In genomic region chr19:34474228-34474990, GRCm38 (mm10) we compare ENCODE assay signal across 8 mouse cellular contexts. TPM values are rescaled to one million over a fixed set of nuclear protein-coding genes. Genes with fewer than 3 reads are reported as not detected.
DNase-seq lines count a peak whose midpoint lies in the region; ATAC-seq and TF ChIP-seq lines count a peak whose summit lies in the region.

No protein-coding gene starts in this region.

- peaks cover 8% of the 10 kb centered on the region for H3K4me1 ChIP-seq in erythroblast, embryonic 14.5 days (ENCODE audit: control insufficient read depth)
- peaks cover 12% of the 10 kb centered on the region for H3K4me1 ChIP-seq in heart, postnatal 0 days (ENCODE audit: control insufficient read depth, insufficient read depth)
- peaks cover 14% of the 10 kb centered on the region for H3K4me1 ChIP-seq in limb, embryonic 15.5 days

- peaks cover 56% of the 10 kb centered on the region for H3K27me3 ChIP-seq in erythroblast, embryonic 14.5 days (ENCODE audit: control insufficient read depth)
- peaks cover 30% of the 10 kb centered on the region for H3K27me3 ChIP-seq in heart, postnatal 0 days (ENCODE audit: control insufficient read depth, insufficient read depth, low read length)
- H3K27me3 ChIP-seq in limb, embryonic 15.5 days: peaks cover 24% of the 10 kb centered on the region

- H3K4me2 ChIP-seq in heart, postnatal 0 days (ENCODE audit: low read depth, low read length): peak overlapping the region; percentile 82
- peak overlapping the region; percentile 87 for H3K4me2 ChIP-seq in limb, embryonic 15.5 days

- TF ChIP-seq CTCF in heart, postnatal 0 days (IDR thresholded peaks at IDR 0.05; ENCODE audit: low read depth): no peak

- ATAC-seq in erythroblast, adult 5-6 weeks (replicated peaks; ENCODE audit: low FRiP score, poor library complexity, severe bottlenecking): no peak
- ATAC-seq in heart, postnatal 0 days (ENCODE audit: insufficient read depth, low read depth): no peak; the same call in 1 of the 2 replicates
- ATAC-seq in limb, embryonic 15.5 days (ENCODE audit: insufficient number of reproducible peaks, low FRiP score, low TSS enrichment, low read depth): peak; percentile 44; the same call in 1 of the 2 replicates

- peak overlapping the region; percentile 37 for H3K4me3 ChIP-seq in erythroblast, embryonic 14.5 days (replicated peaks)
- peak overlapping the region; percentile 48 for H3K4me3 ChIP-seq in heart, postnatal 0 days (ENCODE audit: low read depth, low read length)
- H3K4me3 ChIP-seq in limb, embryonic 15.5 days: peak overlapping the region; percentile 53

- H3K27ac ChIP-seq in heart, postnatal 0 days (ENCODE audit: low read depth): no peak overlapping the region
- H3K27ac ChIP-seq in limb, embryonic 15.5 days: peak overlapping the region; percentile 54

- TF ChIP-seq EP300 in heart, postnatal 0 days (IDR thresholded peaks at IDR 0.05; ENCODE audit: low read depth): no peak

- H3K9me3 ChIP-seq in erythroblast, embryonic 14.5 days (ENCODE audit: control insufficient read depth, low read length): peaks cover 3% of the 10 kb centered on the region; the same call in 1 of the 2 replicates
- H3K9me3 ChIP-seq in heart, postnatal 0 days (replicated peaks; ENCODE audit: control insufficient read depth, low read length): no peaks in the 10 kb centered on the region
- no peaks in the 10 kb centered on the region for H3K9me3 ChIP-seq in limb, embryonic 15.5 days

- 9% methylated on average over 49 of the region's 49 CpGs for WGBS in heart, postnatal 0 days
- 6% methylated on average over 49 of the region's 49 CpGs for WGBS in limb, embryonic 15.5 days

- H3K9ac ChIP-seq in heart, postnatal 0 days (replicated peaks; ENCODE audit: low read depth, low read length): 0 out of 2 replicates have a peak overlapping the region, but pooled peaks have one; percentile 36
- H3K9ac ChIP-seq in limb, embryonic 15.5 days: peak overlapping the region; percentile 18

- no peaks in the 10 kb centered on the region for H3K36me3 ChIP-seq in erythroblast, embryonic 14.5 days (ENCODE audit: control insufficient read depth)
- no peaks in the 10 kb centered on the region for H3K36me3 ChIP-seq in heart, postnatal 0 days (replicated peaks; ENCODE audit: control insufficient read depth, insufficient read depth, low read length)
- no peaks in the 10 kb centered on the region for H3K36me3 ChIP-seq in limb, embryonic 15.5 days

- peak; percentile 61 for DNase-seq in CD4-positive, CD25-positive, alpha-beta regulatory T cell, adult 2 months (ENCODE audit: low read depth, low spot score)
- peak; percentile 15 for DNase-seq in embryo, embryonic 10.5 days (ENCODE audit: low spot score)
- no peak for DNase-seq in heart, postnatal 0 days (ENCODE audit: low spot score)
- peak; percentile 55 for DNase-seq in neural tube, embryonic 10.5 days (ENCODE audit: extremely low spot score, low spot score)
- no peak for DNase-seq in layer of hippocampus, adult 9-10 months (ENCODE audit: low spot score)

RNA-seq across cellular contexts. Expression of gene Ch25h, which starts 0.6 kb away (rescaled TPM):
- not detected in 2 replicates for polyA plus RNA-seq in erythroblast, embryonic 14.5 days (2012)
- not detected in 2 replicates for total RNA-seq in erythroblast, adult 5-6 weeks (2015; ENCODE audit: low replicate concordance)
- total RNA-seq in erythroblast, adult 5-6 weeks (2017; ENCODE audit: low replicate concordance): not detected in 2 replicates
- 1.5 and 2.7 TPM in 2 replicates for total RNA-seq in heart, postnatal 0 days (2014; rRNA removed; ENCODE audit: low replicate concordance)
- polyA plus RNA-seq in heart, postnatal 0 days (2015; fragmentation: Nextera tagmentation; extraction: Ambion mirVana): 0.92 and 1.3 TPM in 2 replicates
- polyA plus RNA-seq in limb, embryonic 15.5 days (2015; fragmentation: Nextera tagmentation; extraction: Ambion mirVana): 19.4 and 22.5 TPM in 2 replicates

RNA-seq across cellular contexts. Expression of gene Lipa, which starts 52.9 kb away (rescaled TPM):
- polyA plus RNA-seq in erythroblast, embryonic 14.5 days (2012): 0.02 and 0.03 TPM in 2 replicates
- 50.1 and 57.7 TPM in 2 replicates for total RNA-seq in erythroblast, adult 5-6 weeks (2015; ENCODE audit: low replicate concordance)
- total RNA-seq in erythroblast, adult 5-6 weeks (2017; ENCODE audit: low replicate concordance): 25.0 and 29.7 TPM in 2 replicates
- total RNA-seq in heart, postnatal 0 days (2014; rRNA removed; ENCODE audit: low replicate concordance): 30.2 and 40.1 TPM in 2 replicates
- 16.8 and 20.7 TPM in 2 replicates for polyA plus RNA-seq in heart, postnatal 0 days (2015; fragmentation: Nextera tagmentation; extraction: Ambion mirVana)
- 46.1 and 50.2 TPM in 2 replicates for polyA plus RNA-seq in limb, embryonic 15.5 days (2015; fragmentation: Nextera tagmentation; extraction: Ambion mirVana)

Comparison
In these comparisons a context has a peak if more than half of its experiments do, and no peak if none do; other contexts are left out.
1. DNase-seq: peak in CD4-positive, CD25-positive, alpha-beta regulatory T cell, adult 2 months (single experiment), embryo, embryonic 10.5 days (single experiment) and neural tube, embryonic 10.5 days (single experiment); none in heart, postnatal 0 days (single experiment) and layer of hippocampus, adult 9-10 months (single experiment).
2. RNA of gene Lipa, which starts 52.9 kb away (polyA plus RNA-seq): 46.1 to 50.2 TPM in limb, embryonic 15.5 days and 16.8 to 20.7 TPM in heart, postnatal 0 days; 0.02 to 0.03 TPM in erythroblast, embryonic 14.5 days; every median in the first group is over 10 times any median in the second.
3. Peak in every context shown above with its lines, with median percentiles within 50 percentile points of each other: H3K4me3 ChIP-seq.